Mouse (Mus musculus) heart, postnatal 36 days (tissue): ENCODE data around the gene 9930104L06Rik. TPM values are rescaled to one million over a fixed set of nuclear protein-coding genes. Genes with fewer than 3 reads are reported as not detected.

Source experiments
- DNase-seq, 2 experiments: peaks; one replicate each; pipeline ENCODE4 v3.0.0; 2021 to 2022
- intact Hi-C: fragments of 180-260 bp; cut with DNase I; formaldehyde crosslinking; loops from one replicate; pipeline ENCODE4 v1.15.1; 2025
- total RNA-seq, 2 experiments: library from RNA; stranded (reverse); gene quantifications; 2 replicates each; pipeline ENCODE4 v1.2.3; 2021

Gene 9930104L06Rik
- total RNA-seq, 2 experiments from 2014 or later = 6.6 to 9.1 TPM

DNA sequence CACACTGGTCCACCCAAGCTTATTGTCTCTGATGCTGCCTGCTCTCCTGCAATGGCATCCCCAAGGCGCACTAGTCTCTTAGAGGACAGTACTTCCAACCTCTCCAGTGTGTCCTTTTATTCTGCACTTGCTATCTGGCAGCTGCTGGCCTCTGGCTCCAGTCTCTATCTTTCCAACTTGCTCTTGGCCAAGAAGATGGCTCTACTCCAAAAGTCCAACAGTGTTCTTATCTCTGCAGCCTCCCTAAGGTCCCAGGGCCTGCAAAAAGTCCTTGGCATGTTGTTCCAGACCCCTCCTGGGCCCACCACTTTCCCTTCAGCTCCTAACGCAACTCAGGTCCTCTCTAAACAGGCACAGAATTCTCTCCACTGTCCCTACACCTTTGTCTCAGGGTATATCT lies 20.4 kb downstream of the 9930104L06Rik start:
- peak; percentile 14 to 21 for DNase-seq
- intact Hi-C loops = no loop called here

GRCm38 (mm10) chr4:124959062-124959461 lies 22.2 kb downstream of the 9930104L06Rik start:
- intact Hi-C loops = no loop called here
- DNase-seq = peak in 1 of 2 experiments; percentile 11

DNA sequence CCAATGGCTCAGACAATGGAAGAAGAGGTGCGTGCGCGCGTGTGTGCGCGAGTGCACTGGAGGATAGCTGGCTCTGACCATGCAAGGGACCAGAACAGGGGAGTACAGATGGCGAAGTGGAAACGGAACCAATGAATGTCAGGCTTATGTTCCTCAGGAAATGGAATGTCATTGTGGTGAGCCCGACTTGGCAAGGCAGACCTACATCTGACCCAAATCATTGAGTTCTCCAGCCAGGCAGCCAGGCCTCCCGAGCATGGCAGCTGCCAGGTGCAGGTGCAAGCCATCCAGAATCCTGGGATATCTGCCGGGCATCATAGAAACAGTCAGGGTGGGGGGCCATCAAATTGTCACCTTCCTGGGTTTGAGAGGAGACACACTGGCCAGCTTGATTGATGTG lies 24.1 kb downstream of the 9930104L06Rik start:
- no peak for DNase-seq

GRCm38 (mm10) chr4:124962576-124962975 lies 25.7 kb downstream of the 9930104L06Rik start:
- DNase-seq = no peak
- intact Hi-C loops = no loop called here

More for the DNA sequence above, 24.1 kb downstream of the 9930104L06Rik start:
- intact Hi-C loops = no loop called here

GRCm38 (mm10) chr4:124964912-124965599 lies 28.2 kb downstream of the 9930104L06Rik start:
- no peak for DNase-seq
- intact Hi-C loops = no loop called here

DNA sequence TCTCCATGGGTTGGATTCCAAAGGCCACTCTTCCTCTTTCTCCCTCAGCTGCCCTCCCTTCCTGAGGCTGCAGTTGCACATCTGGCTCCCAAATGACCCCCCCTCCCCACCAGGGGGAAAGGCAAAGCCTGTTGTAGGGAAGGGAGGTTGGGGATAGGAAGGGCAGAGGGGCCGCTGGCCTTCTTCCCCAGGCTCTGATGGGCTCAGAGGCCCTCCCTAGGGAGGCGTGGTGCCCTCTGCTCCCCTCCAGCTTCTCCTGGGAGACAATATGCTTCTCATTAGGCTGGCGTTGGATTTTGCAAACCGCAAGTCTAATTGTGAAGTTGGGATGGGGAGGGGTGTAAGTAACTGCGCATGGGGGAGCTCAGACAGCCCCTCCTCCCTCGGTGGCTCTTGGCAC lies 31.9 kb downstream of the 9930104L06Rik start:
- intact Hi-C loops = no loop called here
- no peak for DNase-seq

- intact Hi-C loops = no loop called here
Observed at GRCm38 (mm10) chr4:124969219-124969848, 32.5 kb downstream of the 9930104L06Rik start.

DNA sequence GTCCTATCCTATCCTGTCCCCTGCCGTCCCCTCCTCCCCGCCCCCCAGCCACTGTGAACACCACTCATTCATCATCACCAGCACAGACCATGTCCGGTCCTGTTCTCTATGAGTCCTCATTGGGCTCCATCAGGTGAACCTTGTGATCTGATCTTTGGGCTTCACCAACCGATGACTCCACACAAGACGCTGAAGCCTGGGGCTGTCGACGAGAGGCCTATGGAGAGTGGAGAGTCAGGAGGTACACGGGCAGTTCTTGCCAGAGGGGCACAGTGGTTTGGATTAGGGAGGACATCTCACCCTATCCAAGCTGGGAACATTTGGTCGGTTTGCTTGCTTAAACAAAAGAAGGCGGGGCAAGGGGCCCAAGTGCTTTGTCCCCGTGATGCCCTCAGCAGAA lies 33.3 kb downstream of the 9930104L06Rik start:
- intact Hi-C loops = no loop called here

More at GRCm38 (mm10) chr4:124969219-124969848, 32.5 kb downstream of the 9930104L06Rik start:
- DNase-seq = no peak

DNA sequence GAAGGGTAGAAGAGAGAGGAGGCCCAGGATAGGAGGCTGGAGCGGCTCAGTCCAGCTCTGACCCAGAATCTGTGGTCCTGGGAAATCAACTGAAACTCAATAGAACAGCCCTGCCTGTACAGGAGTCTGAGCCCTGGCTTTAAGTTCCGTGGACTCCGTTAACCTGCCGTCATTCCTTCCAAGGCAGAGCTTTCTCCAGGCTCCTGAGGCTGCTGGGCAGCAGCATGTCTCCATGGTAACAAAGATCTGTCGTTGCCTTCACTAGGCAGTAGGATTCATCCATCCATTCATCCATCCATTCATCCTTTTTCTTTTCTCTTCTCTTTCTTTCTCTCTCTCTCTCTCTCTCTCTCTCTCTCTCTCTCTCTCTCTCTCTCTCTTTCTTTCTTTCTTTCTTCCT lies 33.8 kb downstream of the 9930104L06Rik start:
- no peak for DNase-seq

More for the DNA sequence above, 33.3 kb downstream of the 9930104L06Rik start:
- no peak for DNase-seq

DNA sequence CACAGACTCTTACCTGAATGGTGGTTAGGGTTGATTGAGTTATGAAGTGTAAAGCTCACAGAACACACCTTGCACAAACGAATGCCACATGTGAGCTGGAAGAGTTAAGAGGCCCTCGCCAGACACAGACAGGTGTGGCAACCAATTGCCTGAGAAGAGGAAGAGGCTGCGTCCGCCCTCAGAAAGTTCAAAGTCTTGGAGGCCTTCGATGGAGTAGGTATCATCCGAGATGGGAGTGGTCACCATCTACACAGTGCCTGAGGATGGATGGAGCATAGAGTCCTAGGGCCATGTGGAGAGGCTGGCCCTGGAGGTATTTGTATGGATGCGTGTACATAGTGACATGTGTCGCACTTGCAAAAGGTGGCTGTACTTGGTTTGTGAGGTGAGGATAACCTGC lies 34.2 kb downstream of the 9930104L06Rik start:
- DNase-seq = no peak
- intact Hi-C loops = no loop called here

More for the DNA sequence above, 33.8 kb downstream of the 9930104L06Rik start:
- intact Hi-C loops = no loop called here

DNA sequence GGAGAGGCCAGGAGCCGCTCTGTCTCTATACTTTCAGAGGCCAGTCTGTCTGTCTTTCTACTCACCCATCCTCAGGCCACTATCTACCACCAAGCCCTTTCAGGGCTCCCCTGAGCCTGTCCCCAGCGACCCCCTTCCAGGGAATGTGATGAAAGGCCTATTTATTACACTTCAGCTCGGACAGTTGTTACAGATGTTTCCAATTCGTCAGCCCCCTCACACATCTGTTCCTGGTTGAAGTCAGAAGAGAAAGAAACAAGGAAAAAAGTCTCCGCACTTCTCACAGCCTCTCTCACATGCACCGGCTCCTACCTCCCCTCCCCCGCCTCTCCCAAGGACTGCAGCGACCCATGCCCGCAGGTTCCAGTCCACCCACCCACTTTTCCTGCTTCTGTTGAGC lies 35.5 kb downstream of the 9930104L06Rik start:
- no peak for DNase-seq
- intact Hi-C loops = no loop called here

GRCm38 (mm10) chr4:124973296-124973695 lies 36.4 kb downstream of the 9930104L06Rik start:
- intact Hi-C loops = no loop called here
- DNase-seq = no peak

DNA sequence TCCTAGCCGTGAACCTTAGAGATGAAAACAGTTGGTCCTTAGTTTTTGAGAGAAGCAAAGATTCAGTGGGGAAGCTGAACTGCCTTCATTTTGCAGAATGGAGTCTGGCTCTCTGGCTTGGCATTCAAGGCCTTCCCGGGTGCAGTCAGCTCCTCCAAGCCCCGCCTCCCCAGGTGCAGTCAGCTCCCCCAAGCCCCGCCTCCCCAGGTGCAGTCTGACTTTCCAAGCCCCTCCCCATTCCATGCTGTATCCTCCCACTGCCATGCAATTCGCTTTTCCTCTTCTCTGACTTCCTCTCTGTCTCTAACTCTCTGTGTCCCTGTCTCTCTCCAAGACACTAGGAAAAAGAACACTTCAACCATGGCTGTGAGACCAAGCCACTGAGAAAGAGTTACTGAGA lies 41.4 kb downstream of the 9930104L06Rik start:
- DNase-seq = no peak
- intact Hi-C loops = no loop called here

- no peak for DNase-seq
- intact Hi-C loops = no loop called here
Observed at GRCm38 (mm10) chr4:124983893-124984526, 47.2 kb downstream of the 9930104L06Rik start.

GRCm38 (mm10) chr4:124984871-124985670 lies 48.2 kb downstream of the 9930104L06Rik start:
- intact Hi-C loops = no loop called here
- DNase-seq = no peak

DNA sequence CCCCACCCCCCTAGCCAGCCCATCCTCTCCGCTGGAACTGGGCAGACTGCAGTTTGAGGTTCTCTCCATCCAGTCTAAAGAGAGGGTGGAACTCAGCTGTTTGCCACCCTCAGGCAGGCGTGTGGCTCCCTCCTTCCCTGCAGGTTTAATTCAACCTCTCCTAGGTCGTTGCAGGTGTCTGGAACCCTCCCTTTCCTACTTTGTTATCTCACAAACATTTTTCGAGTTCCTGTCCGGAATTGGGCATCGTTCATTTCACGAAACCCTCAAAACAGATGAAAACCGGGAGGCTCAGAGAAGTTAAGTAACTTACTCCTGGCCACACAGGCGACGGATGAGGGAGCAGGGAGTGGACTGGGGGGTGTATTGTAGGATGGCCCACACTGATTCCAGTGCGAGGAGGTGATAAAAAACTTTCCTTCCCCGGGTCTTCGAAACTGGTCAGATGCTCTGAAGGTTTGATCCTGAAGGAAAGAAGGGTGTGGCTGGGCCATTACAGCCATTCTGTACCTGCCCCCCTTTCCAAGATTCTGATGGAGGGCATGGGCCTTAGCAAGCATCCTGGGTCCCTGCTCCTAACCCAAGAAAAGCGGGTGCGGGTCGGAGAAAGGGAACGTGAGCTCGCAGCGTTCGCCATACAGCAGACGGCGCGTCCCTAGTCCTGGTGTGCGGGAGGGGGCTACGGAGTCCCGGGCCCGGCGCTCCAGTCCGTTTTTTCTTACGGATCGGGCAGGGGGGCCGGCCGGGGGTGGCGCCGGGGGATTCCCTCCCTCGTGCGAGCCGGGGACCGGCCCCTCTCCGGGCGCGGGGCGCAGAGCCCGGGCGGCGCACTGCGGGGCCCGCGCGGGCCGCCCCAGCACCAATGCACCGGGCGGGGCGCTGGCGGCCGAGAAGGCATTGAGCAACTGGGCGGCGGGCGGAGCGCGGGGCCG lies 49.1 kb downstream of the 9930104L06Rik start, which contains the start of gene Rspo1:
TSS of gene Rspo1 (plus strand) at position 760 of the 932 bp plus-strand sequence.
- peak; percentile 28 to 39 for DNase-seq
- intact Hi-C loops = no loop called here

DNA sequence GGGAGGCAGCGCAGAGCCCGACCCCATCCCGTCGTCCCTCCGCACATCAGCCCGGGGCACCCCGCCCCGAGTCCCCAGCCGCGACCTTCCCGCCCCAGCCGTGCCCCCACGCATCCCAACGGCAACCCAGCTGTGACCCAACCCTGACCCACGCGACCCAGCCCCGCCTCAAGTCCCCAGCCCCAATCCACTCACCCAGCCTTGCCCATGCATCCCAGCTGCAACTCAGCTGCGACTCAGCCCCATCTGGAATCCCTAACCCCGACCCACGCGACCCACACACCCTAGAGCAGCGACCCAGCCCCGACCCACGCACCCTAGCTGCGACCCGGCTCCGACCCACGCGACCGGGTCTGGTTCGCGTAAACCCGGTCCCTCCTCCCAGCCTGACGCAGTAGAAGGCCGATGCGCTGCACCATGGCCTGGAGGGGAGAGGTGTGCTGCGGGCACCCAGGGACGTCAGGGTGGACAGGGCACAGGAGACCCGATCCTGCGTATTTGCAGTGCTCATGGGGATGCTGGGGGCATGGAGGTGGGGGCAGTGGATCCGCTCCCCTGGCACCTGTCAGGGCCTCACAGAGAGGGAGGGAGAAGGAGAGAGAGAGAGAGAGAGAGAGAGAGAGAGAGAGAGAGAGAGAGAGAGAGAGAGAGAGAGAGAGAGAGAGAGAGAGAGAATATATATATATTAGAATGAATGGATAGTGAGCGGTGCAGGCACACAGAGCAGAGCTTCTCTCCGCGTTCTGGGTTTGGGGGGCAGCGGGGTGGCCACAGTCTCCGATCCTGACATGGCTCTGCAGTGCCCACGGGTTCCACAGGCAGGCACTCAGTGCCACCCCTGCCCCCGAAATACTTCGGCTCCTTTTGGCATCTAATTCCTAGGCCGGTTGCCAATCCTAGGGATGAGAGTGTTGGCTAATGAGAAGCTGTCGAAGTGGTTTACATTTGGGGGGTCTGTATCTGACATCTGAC lies 50.2 kb downstream of the 9930104L06Rik start:
- no peak for DNase-seq
- intact Hi-C loops = no loop called here

GRCm38 (mm10) chr4:124987711-124988097 lies 50.9 kb downstream of the 9930104L06Rik start:
- no peak for DNase-seq
- intact Hi-C loops = no loop called here
